Mouse (Mus musculus): ENCODE data around the gene Prpf4b. TPM values are rescaled to one million over a fixed set of nuclear protein-coding genes. Genes with fewer than 3 reads are reported as not detected.
"Not testable (repeated sequence)": the region's sequence is repeated elsewhere in the genome, so short reads cannot be mapped to it uniquely, and the experiment has no call there.

Gene Prpf4b
- total RNA-seq (2021): 10 to 100 TPM; 76.2 to 94.2 TPM
- long read RNA-seq, experiment 1, full-length matches to known transcripts: 19 of 34 reads
- long read RNA-seq, experiment 1, partial matches to known transcripts: 7 of 34 reads
- long read RNA-seq, experiment 1, other reads (novel, unspliced or antisense): 8 of 34 reads
- long read RNA-seq, experiment 2, full-length matches to known transcripts: 3 of 5 reads
- long read RNA-seq, experiment 2, partial matches to known transcripts: 0 of 5 reads
- long read RNA-seq, experiment 2, other reads (novel, unspliced or antisense): 2 of 5 reads

GRCm38 (mm10) chr13:34875166-34875710 is at the start of gene Prpf4b:
TSS of gene Prpf4b (plus strand) at chr13:34875302.
- peak; percentile 95 to 96 for DNase-seq

GRCm38 (mm10) chr13:34826760-34827690 is 48.1 kb upstream of the Prpf4b start:
- DNase-seq: no peak

GRCm38 (mm10) chr13:34827988-34828882 is 46.9 kb upstream of the Prpf4b start:
- no peak for DNase-seq

- no peak for DNase-seq
Measured at GRCm38 (mm10) chr13:34842851-34843250, 32.3 kb upstream of the Prpf4b start.

- DNase-seq: no peak
Measured at GRCm38 (mm10) chr13:34850759-34851158, 24.3 kb upstream of the Prpf4b start.

GRCm38 (mm10) chr13:34851191-34851784 is 23.8 kb upstream of the Prpf4b start:
- DNase-seq: no peak

- peak; percentile 24 to 50 for DNase-seq
Measured at GRCm38 (mm10) chr13:34857526-34857925, 17.6 kb upstream of the Prpf4b start.

GRCm38 (mm10) chr13:34859406-34859805 is 15.7 kb upstream of the Prpf4b start:
- no peak for DNase-seq

- DNase-seq: not testable (repeated sequence)
Measured at GRCm38 (mm10) chr13:34861166-34861565, 13.9 kb upstream of the Prpf4b start.

GRCm38 (mm10) chr13:34864420-34865169 is 10.5 kb upstream of the Prpf4b start:
- DNase-seq: peak in 1 of 2 experiments; percentile 41

- peak; percentile 94 to 96 for DNase-seq
Measured at GRCm38 (mm10) chr13:34873801-34874681, 1.1 kb upstream of the Prpf4b start.

- DNase-seq: peak in 1 of 2 experiments; percentile 9
Measured at GRCm38 (mm10) chr13:34874736-34875135, 366 bp upstream of the Prpf4b start.

GRCm38 (mm10) chr13:34875741-34876445 is 791 bp downstream of the Prpf4b start:
- peak; percentile 77 to 83 for DNase-seq

GRCm38 (mm10) chr13:34876481-34876880 is 1.4 kb downstream of the Prpf4b start:
- DNase-seq: no peak

GRCm38 (mm10) chr13:34892871-34893270 is 17.8 kb downstream of the Prpf4b start:
- no peak for DNase-seq

GRCm38 (mm10) chr13:34914614-34915013 is 39.5 kb downstream of the Prpf4b start:
- DNase-seq: no peak

- peak; percentile 14 to 30 for DNase-seq
Measured at GRCm38 (mm10) chr13:34916520-34917167, 41.5 kb downstream of the Prpf4b start.

- no peak for DNase-seq
Measured at GRCm38 (mm10) chr13:34924210-34924609, 49.1 kb downstream of the Prpf4b start, which contains the start of the genes Fam217a and 4933417A18Rik. TSS of gene Fam217a (minus strand) at chr13:34924310. TSS of gene 4933417A18Rik (plus strand) at chr13:34924409.

Data from adrenal gland, postnatal 36 days (tissue).